Mouse (Mus musculus) neural tube, embryonic 11.5 days (tissue): ENCODE measurements around the gene Pcsk1. TPM values are rescaled to one million over a fixed set of nuclear protein-coding genes. Genes with fewer than 3 reads are reported as not detected.

Source experiments
- ATAC-seq: fragments of 200-750 bp; cut with Nextera tagmentation; 2 replicates; pipeline ENCODE4 v1.8.0; 2017; ENCODE audit warnings: moderate number of reproducible peaks, mild to moderate bottlenecking, moderate TSS enrichment, moderate library complexity; ENCODE audit not compliant: insufficient read depth, low FRiP score, low TSS enrichment
- DNase-seq: peaks from one replicate; pipeline ENCODE4 v3.0.0-alpha.2; 2015; ENCODE audit warnings: low spot score
- H3K27ac ChIP-seq: fragments of 300-500 bp; sonication (generic); 2 replicates; pipeline ENCODE4 v1.5.1; 2014; ENCODE audit warnings: low read depth, mild to moderate bottlenecking, low read length
- H3K27me3 ChIP-seq: fragments of 300-500 bp; sonication (generic); 2 replicates; pipeline ENCODE4 v1.6.1; 2014; ENCODE audit warnings: mild to moderate bottlenecking, low read length, mixed read lengths; ENCODE audit not compliant: control insufficient read depth, insufficient read depth
- H3K36me3 ChIP-seq: fragments of 300-500 bp; sonication (generic); 2 replicates; pipeline ENCODE4 v1.6.1; 2014; ENCODE audit warnings: mild to moderate bottlenecking, low read length, moderate library complexity, mixed read lengths; ENCODE audit not compliant: control insufficient read depth, insufficient read depth
- H3K4me1 ChIP-seq: fragments of 300-500 bp; sonication (generic); 2 replicates; pipeline ENCODE4 v1.6.1; 2014; ENCODE audit warnings: low read length, mixed read lengths; ENCODE audit not compliant: control insufficient read depth, insufficient read depth
- H3K4me2 ChIP-seq: fragments of 300-500 bp; sonication (generic); 2 replicates; pipeline ENCODE4 v1.6.1; 2014; ENCODE audit warnings: low read depth, mild to moderate bottlenecking, moderate library complexity
- H3K4me3 ChIP-seq: fragments of 300-500 bp; sonication (generic); 2 replicates; pipeline ENCODE4 v1.5.1; 2014; ENCODE audit warnings: low read depth, low read length
- H3K9ac ChIP-seq: fragments of 300-500 bp; sonication (generic); 2 replicates; pipeline ENCODE4 v1.6.1; 2014; ENCODE audit warnings: mild to moderate bottlenecking, low read length
- H3K9me3 ChIP-seq: fragments of 300-500 bp; sonication (generic); 2 replicates; pipeline ENCODE4 v1.6.1; 2016; ENCODE audit warnings: low read length; ENCODE audit not compliant: control insufficient read depth
- WGBS: fragments of 180-500 bp; shearing (Covaris S2); extraction: QIAGEN DNeasy Blood & Tissue Kit; methylation state at CpG from one replicate; pipeline ENCODE4 v1.1.7; 2014; 5-methylcytosine and 5-hydroxymethylcytosine counted together
- polyA plus RNA-seq: library from polyadenylated mRNA; unstranded; fragments of >200 nt; fragmentation: Nextera tagmentation; extraction: Ambion mirVana; gene quantifications from 2 replicates; pipeline ENCODE4 v1.2.1, GENCODE M21; 2014

Pcsk1 gene
- polyA plus RNA-seq: 1.1 and 1.2 TPM in 2 replicates

- H3K9ac ChIP-seq: peak within 1 kb of the TSS; percentile 39
- peak; percentile 54 for ATAC-seq
- H3K4me3 ChIP-seq: peak within 1 kb of the TSS; percentile 44
- WGBS: 1% methylated on average over 28 of the region's 28 CpGs
- H3K27ac ChIP-seq: no peak within 1 kb of the TSS
- peak; percentile 30 for DNase-seq
- no peaks in the 10 kb centered on the region for H3K9me3 ChIP-seq
- no peaks in the 10 kb centered on the region for H3K27me3 ChIP-seq
- no peaks in the 10 kb centered on the region; the same call in 1 of the 2 replicates for H3K4me1 ChIP-seq
- no peaks in the 10 kb centered on the region for H3K36me3 ChIP-seq
- H3K4me2 ChIP-seq: peak within 1 kb of the TSS; percentile 69
Observed at GRCm38 (mm10) chr13:75089721-75090410, at the start of gene Pcsk1. TSS of gene Pcsk1 (plus strand) at chr13:75089826.

- Histone ChIP-seq H3K9ac (no peak overlapping the region), H3K9me3 (no peaks in the 10 kb centered on the region), H3K4me3 (no peak overlapping the region), H3K4me2 (no peak overlapping the region), H3K4me1 (no peaks in the 10 kb centered on the region), H3K36me3 (no peaks in the 10 kb centered on the region), H3K27me3 (no peaks in the 10 kb centered on the region), H3K27ac (no peak overlapping the region)
- no peak for ATAC-seq
- no peak for DNase-seq
Observed at GRCm38 (mm10) chr13:75058818-75059217, 30.8 kb upstream of the Pcsk1 start.

DNA sequence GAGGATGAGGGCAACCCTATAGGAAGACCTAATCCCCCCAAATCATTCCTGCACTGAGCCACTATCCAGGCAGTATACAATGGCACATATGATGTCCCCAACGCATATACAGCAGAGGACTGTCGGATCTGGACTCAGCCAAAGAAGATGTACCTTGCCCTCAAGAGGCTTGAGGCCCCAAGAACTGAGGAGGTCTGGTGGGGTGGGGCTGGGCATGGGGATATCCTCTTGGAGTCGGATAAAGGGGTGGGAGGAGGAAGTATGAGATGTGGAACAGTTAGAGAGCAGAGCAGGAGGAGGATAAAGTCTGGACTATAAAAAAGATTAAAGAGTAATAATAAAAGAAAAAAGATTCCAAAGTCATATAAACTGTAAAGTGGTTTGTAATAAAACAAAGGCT, 25.7 kb upstream of the Pcsk1 start:
- no peaks in the 10 kb centered on the region for H3K27me3 ChIP-seq
- DNase-seq: no peak
- no peaks in the 10 kb centered on the region for H3K4me1 ChIP-seq
- H3K4me2 ChIP-seq: no peak overlapping the region
- no peak overlapping the region for H3K27ac ChIP-seq
- no peaks in the 10 kb centered on the region for H3K36me3 ChIP-seq
- H3K9ac ChIP-seq: no peak overlapping the region
- 87% methylated on average over 3 of the region's 3 CpGs for WGBS
- H3K9me3 ChIP-seq: no peaks in the 10 kb centered on the region
- no peak for ATAC-seq
- H3K4me3 ChIP-seq: no peak overlapping the region

GRCm38 (mm10) chr13:75088597-75088996, 1.0 kb upstream of the Pcsk1 start:
- Histone ChIP-seq H3K27me3 (no peaks in the 10 kb centered on the region), H3K27ac (no peak overlapping the region), H3K4me1 (no peaks in the 10 kb centered on the region; the same call in 1 of the 2 replicates), H3K36me3 (no peaks in the 10 kb centered on the region), H3K9me3 (no peaks in the 10 kb centered on the region), H3K4me3 (no peak overlapping the region), H3K4me2 (no peak overlapping the region), H3K9ac (no peak overlapping the region)
- ATAC-seq (no peak), DNase-seq (peak; percentile 58)
- WGBS: 22% methylated on average over 6 of the region's 6 CpGs

DNA sequence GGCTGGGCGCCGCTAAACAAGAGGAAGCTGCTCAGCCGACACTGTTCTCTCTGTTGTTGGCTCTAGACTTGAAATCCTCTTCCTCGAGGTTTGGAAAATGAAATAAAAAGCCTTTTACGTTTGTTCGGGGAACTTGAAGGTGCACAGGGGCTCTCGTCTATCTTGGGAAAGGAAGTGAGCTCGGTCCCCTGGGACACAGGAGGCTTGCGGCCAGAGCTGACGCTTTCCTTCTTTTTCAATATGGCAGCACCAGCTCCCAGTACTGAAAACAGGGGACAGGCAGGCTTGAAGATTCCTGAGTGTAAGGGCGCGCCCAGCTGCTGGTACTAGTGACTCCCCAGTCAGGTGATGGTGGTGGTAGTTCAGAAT, 769 bp downstream of the Pcsk1 start:
- Histone ChIP-seq H3K4me3 (peak overlapping the region; percentile 44), H3K9me3 (no peaks in the 10 kb centered on the region), H3K27ac (no peak overlapping the region), H3K4me1 (no peaks in the 10 kb centered on the region; the same call in 1 of the 2 replicates), H3K36me3 (no peaks in the 10 kb centered on the region), H3K4me2 (peak overlapping the region; percentile 69), H3K9ac (peak overlapping the region; percentile 39), H3K27me3 (no peaks in the 10 kb centered on the region)
- DNase-seq (peak; percentile 61), ATAC-seq (peak; percentile 59)
- under 1% methylated on average over 12 of the region's 12 CpGs for WGBS

DNA sequence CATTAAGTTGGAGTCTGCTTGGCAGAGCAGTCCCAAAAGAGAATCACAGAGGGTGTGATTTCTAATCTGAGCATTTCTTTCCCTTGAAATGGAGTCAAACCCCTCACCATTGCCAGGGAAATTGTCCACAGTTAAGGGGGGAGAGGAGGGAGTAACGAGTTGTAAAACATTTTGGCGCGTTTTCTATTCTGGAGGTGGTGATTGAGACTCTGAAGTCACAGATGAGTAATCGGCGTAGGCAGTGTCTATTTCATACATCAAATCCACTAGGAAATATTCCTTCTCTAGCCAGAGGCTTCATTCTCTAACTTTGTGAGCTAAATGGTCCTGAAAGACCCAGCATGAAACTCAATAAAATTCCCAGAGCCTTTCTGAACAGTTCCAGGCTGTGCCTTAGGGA, 1.4 kb downstream of the Pcsk1 start:
- H3K9ac ChIP-seq: no peak overlapping the region
- no peak overlapping the region for H3K4me3 ChIP-seq
- H3K27ac ChIP-seq: no peak overlapping the region
- DNase-seq: no peak
- H3K9me3 ChIP-seq: no peaks in the 10 kb centered on the region
- H3K4me2 ChIP-seq: peak overlapping the region; percentile 69
- H3K36me3 ChIP-seq: no peaks in the 10 kb centered on the region
- H3K27me3 ChIP-seq: no peaks in the 10 kb centered on the region
- no peak for ATAC-seq
- WGBS: 39% methylated on average over 5 of the region's 5 CpGs
- H3K4me1 ChIP-seq: no peaks in the 10 kb centered on the region; the same call in 1 of the 2 replicates

DNA sequence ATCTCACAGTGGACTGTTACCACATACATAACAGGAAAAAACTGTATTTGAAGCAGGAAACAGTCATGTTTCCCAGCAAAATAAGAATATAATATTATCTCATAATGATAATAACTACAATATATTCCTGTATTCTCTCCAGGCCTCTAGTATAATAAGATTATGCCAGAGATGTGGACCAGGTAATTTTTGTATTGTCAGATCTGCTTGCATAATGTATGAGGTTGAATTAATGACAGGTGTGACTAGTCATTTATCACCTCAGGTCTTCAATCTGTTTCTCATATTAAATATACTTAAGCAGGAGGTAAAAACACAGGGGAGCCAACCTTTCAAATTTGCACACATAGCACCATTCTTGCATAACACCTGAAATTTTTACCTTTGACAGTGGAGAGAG, 5.9 kb downstream of the Pcsk1 start:
- no peak for ATAC-seq
- Histone ChIP-seq H3K4me2 (no peak overlapping the region), H3K4me1 (no peaks in the 10 kb centered on the region; the same call in 1 of the 2 replicates)

GRCm38 (mm10) chr13:75113114-75113513, 23.5 kb downstream of the Pcsk1 start:
- DNase-seq (no peak), ATAC-seq (no peak)
- Histone ChIP-seq H3K4me2 (no peak overlapping the region), H3K27ac (no peak overlapping the region), H3K36me3 (no peaks in the 10 kb centered on the region), H3K4me1 (no peaks in the 10 kb centered on the region), H3K9ac (no peak overlapping the region), H3K9me3 (no peaks in the 10 kb centered on the region), H3K4me3 (no peak overlapping the region), H3K27me3 (no peaks in the 10 kb centered on the region)
- 62% methylated on average over 2 of the region's 2 CpGs for WGBS

More for the DNA sequence above, 5.9 kb downstream of the Pcsk1 start:
- Histone ChIP-seq H3K27ac (no peak overlapping the region), H3K36me3 (no peaks in the 10 kb centered on the region), H3K9ac (no peak overlapping the region), H3K4me3 (no peak overlapping the region), H3K9me3 (no peaks in the 10 kb centered on the region), H3K27me3 (no peaks in the 10 kb centered on the region)
- no peak for DNase-seq

DNA sequence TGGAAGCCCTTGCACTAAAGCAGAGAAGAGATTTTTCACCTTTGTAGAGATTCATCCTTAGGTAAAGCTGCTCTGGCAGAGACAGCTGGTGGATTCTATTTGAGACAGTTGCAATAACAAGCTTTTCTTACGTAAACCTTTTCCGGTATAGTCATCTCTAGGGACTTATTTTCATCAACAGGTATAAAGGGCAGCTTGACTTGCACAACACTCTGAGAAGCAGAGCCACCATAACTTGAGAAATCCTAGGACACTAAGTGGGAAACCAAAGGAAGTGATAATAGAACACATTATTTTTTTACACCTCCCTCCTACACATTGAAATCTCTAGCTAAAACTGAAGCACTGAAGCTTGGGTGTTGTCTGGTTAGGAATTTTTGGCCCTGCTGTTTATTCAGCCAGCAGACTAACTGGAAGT, 24.4 kb downstream of the Pcsk1 start:
- no peak overlapping the region for H3K27ac ChIP-seq
- no peak for ATAC-seq

More for the DNA sequence above, 24.4 kb downstream of the Pcsk1 start:
- Histone ChIP-seq H3K27me3 (no peaks in the 10 kb centered on the region), H3K9ac (no peak overlapping the region), H3K9me3 (no peaks in the 10 kb centered on the region), H3K4me1 (no peaks in the 10 kb centered on the region), H3K36me3 (no peaks in the 10 kb centered on the region), H3K4me2 (no peak overlapping the region), H3K4me3 (no peak overlapping the region)
- 89% methylated on average over 2 of the region's 2 CpGs for WGBS
- DNase-seq: no peak
